Mouse (Mus musculus) thymus, postnatal 25 days (tissue): ENCODE results near the gene Itprip.

Experiments
- DNase-seq: peaks from one replicate; pipeline ENCODE4 v3.0.0; 2022

Itprip gene

DNA sequence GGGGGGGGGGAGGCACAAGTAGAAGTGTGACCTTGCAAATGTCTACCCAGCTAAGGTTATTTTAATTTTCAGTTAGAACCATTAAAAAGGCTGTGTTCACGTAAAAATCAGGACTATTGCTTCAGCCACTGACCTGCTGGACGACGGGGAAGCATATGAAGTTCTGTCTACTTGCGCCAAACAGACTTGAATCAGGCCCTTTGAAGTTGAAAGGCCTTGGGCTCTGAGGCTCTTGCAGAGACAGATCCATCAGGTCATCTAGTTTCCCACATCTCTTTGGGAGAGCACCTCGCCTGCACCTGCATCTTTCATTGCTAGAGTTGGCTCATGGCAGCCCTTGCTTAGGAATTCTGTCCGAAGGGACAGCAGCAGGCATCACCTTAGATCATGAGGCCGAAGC is 5.8 kb downstream of the Itprip start:
- DNase-seq: no peak

DNA sequence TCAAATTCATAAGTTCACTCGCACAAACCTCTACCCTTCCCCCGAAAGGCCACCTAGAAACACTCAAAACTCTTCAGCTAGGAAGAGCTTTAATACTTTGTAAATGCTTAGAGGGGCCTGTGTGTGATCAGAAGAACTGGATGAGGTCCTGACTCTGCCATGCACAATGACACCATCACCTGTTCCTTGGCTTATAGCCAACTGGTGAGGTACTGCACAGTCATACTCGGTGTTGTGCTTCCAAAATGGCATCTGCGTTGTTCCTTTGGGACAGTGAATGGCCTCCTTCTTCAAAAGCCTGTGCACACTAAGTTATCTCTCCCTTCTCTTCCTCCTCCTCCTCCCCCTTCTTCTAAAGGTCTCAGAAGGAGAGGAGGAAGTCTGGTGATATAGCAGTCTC is 8.3 kb downstream of the Itprip start:
- DNase-seq: no peak

- DNase-seq: peak; percentile 48
Measured at GRCm38 (mm10) chr19:47910117-47910618, 8.9 kb downstream of the Itprip start.

DNA sequence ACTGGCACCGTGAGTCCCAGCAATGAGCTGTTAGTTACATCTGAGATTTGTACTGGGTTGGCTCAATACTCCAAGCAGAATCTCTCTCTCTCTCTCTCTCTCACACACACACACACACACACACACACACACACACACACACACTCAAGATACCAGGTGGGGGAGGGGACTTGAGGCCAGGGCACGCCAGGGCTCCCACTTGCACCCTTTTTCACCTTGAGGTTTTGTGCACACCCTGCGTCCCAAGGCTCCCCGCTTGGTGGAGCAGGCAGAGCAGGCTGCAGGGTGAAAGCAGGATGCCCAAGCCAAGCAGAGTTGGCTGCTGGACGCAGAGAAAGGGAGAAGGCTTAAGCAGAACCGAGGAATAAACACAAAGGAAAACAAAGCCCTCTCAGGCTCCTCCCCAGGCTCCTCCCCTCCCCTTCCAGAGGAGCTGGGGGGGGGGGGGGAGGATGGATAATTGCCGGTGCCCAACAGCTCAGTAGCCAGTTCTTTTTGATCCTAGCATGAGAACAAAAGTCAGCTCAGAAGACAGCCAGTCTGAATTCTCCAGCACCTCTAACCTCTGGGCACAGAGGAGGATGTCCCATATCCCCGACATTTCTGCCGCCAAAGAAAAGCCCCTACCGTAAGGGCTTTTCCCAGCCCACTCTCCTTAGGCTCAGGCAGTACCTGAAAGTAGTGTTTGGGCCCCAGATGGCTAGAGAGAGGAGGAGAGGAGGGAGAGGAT is 9.5 kb downstream of the Itprip start:
- no peak for DNase-seq

GRCm38 (mm10) chr19:47908961-47909371 is 10.1 kb downstream of the Itprip start:
- no peak for DNase-seq

DNA sequence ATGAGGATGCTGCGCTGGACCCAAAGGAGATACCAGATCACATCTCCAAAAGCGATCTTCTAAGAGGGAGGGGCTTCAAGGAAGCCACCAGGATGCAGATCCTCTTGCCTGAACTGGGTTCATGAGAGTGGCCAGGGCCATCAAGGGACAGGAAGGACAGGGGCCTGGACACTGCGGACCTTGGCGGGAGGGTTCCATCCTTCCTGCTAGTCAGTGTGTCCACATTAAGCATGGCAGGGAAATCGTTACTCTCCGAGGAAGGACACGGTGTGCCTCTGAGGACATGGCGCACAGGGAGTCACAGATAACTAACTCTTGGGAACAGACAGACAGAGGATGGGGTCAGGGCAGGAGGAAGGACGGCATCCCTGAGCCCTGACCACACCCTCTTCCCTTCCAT is 11.5 kb downstream of the Itprip start:
- DNase-seq: no peak

- DNase-seq: no peak
Measured at GRCm38 (mm10) chr19:47905603-47906002, 13.5 kb downstream of the Itprip start.

GRCm38 (mm10) chr19:47905081-47905480 is 14.0 kb downstream of the Itprip start:
- DNase-seq: no peak

DNA sequence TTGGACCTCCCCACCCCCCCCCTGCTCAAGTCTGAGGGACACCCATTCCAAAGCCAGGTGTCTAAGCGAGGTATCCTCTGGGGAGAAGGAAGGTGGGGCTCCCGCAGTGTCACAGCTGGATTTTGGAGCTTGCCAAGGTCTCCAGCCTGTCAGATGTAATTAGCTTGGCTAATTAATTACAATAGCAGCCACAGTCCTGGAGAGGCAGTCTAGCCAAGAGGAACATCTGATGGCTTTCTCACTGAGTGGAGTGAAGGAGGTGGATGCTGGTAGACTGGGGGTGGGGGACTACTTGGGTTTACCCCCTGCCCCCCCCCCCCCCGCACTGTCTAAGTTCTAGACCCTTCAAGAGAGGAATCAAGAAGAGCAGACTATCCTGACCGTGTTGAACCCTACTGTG is 15.4 kb downstream of the Itprip start:
- DNase-seq: no peak

GRCm38 (mm10) chr19:47902316-47903201 is 16.5 kb downstream of the Itprip start:
- DNase-seq: no peak

- DNase-seq: no peak
Measured at GRCm38 (mm10) chr19:47900558-47900957, 18.5 kb downstream of the Itprip start.

DNA sequence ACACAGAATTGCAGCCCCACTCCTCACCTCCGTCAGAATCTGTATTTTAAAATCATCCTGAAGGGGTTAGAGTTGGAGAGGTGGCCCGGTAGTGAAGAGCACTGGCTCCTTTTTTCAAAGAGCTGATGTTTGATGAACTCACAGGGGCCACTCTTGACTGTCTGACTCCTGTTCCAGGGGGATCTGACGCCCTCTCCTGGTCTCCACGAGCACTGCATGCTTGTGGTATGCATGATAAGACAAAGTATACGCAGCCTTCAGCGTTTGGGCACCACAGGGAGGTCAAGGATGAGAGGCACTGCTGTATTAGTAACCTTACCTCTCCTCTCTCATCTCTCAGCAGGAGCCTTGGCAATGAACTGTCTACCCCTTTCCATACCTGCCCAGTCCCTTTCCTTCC is 19.1 kb downstream of the Itprip start:
- no peak for DNase-seq

DNA sequence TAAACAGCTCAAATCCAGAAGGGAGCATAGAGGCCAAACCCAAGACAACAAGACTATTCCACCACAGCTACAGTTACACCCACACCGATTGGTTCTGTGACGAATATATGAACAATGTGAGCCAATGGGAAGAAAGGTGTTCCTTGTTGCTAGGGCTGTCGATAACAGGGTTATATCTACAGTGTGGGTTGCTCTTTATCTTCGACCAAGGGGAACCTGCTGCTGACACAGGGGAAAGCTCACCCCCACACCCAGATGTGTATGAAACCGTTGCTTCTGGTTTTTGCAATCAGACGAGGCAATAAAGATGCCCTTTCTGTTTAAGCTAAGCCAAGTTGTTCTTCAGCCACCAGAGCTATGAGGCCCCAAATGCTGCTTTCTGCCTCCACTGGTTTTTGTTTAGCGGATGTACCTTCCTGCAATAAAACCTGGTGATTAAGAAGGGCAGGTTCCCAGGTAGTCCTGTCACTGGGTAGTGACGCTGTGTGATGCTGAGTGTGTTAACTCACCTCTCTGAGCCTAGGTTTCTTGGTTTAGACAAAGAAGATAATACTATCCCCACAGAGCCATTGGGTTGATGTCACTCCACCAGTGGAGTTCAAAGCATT is 20.5 kb downstream of the Itprip start:
- no peak for DNase-seq

DNA sequence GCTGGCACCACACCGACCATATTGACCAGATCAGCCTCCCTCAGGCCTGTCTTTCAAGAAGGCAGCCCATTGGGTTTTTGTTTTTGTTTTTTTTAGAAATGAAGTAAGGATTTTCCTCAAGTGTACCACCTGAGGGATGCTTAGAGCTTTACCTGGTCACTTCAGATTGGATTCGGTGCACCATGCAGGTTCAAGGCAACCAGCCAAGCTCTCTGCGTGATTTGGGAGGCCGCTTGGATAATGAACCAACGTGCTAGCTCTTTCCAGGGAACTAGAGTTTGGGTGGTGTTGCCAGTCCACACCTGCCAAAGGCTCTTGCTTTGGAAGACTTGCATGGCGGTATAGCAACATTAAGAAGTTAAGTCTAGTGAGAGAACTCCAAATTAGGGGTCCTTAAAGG is 26.0 kb downstream of the Itprip start:
- no peak for DNase-seq

DNA sequence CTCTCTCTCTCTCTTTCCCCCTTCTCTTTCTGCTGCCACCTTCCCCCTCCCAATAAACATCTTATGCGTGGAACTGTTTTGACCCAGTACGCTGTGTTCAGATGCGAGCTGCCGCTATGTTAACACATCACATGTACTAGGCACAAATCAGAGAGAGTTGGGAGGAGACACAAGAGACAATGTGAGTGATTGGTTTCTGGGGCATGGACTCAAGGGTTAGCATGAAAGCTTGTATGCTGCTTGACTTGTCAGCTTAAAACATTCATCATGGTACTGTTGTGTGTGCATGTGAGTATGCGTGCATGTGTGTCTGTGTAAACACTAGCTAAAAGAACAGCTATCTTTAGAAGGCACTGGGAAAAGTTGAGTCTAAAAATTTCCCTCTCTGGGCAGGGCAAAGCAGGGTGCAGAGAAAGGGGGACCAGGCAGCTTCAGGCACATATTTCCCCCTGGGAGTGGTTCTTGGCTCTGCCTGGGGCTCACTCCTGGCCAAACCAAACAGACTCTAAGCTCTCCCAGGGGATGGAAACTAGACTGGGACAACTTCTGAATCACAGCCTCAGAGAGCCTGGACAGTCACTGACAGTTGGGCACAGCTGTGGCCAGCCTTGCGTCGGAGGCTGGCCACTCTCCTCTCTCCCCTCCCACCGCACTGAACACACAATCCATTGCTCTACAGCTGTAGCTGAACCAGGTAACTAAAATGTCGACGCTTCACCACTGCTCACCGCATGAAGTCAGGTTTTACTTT is 27.4 kb downstream of the Itprip start:
- DNase-seq: no peak

DNA sequence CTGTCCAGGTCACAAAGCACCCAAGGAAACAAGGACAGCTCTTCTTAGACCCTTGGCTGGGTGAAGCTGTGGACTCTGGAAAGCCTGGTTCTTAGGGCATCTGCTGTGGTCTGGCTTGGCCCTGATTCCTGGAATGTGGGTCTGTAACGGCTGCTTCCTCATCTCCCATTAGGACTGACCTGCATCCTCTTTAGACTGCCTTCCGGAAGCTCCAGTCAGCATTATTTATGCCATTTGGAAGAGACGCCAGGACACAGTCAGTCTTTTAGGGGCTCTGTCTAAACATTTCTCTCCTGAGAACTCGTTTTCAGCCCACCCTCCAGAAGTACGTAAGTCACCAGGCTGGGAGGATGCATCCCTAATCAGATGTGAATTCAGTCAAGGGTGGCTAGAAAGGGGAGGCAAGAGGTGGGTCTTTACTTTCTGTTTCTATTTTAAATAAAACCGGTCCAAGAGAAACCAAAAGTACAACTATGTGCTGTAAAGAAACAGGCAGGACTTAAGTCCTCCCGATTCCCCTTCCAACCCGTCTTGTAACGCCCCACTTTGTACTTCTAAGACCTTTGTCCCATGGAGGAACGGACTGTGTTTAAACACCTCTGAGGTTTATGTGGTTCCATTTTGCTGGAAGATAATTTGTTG is 28.5 kb downstream of the Itprip start:
- no peak for DNase-seq

DNA sequence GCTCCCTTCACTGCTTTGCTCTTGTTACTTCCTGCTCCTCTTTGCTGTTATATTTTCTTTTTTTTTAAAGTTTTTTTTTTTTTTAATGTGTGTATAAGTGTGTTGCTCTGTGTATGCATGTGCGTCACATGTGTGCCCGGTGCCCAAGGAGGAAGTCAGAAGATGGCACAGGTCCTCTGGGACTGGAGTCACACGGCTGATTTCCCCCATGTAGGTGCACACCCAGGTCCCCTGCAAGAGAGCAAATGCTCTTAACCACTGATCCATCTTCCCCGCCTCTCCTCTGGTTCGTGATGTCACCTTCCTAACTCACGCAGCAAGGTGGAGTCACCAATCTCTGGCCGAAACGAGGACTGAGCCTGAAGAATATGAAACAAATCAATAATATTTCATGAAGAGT is 31.1 kb downstream of the Itprip start:
- no peak for DNase-seq

GRCm38 (mm10) chr19:47887417-47887816 is 31.7 kb downstream of the Itprip start:
- DNase-seq: peak; percentile 54

DNA sequence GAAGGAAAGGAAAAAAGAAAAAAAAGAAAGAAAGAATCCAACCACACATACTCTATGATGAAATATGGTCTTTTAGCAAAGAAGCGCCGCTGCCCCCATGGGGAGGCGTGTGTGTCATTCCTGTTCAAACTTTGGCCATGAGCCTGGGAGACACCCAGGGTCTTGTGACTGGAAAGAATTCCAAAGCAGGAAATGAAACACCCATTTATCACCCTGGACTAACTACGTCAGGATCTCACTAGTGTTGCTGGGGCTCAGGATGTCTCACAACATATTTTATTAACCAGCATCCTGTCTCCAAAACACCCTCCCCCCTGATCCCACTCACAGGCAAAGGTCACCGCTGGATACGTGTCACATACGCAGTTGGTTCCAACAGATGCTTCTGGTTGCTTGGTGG is 32.5 kb downstream of the Itprip start:
- DNase-seq: no peak

- no peak for DNase-seq
Measured at GRCm38 (mm10) chr19:47885886-47886285, 33.2 kb downstream of the Itprip start.

- DNase-seq: no peak
Measured at GRCm38 (mm10) chr19:47885191-47885743, 33.8 kb downstream of the Itprip start.
